Mouse (Mus musculus) neutrophil, adult 65 days (primary cell): ENCODE data around the gene Cyp4a32. TPM values are rescaled to one million over a fixed set of nuclear protein-coding genes. Genes with fewer than 3 reads are reported as not detected.

Experiments used
- total RNA-seq: library from RNA; stranded (reverse); gene quantifications from 2 replicates; pipeline ENCODE4 v1.2.4, GENCODE M21; 2023

Gene Cyp4a32
- total RNA-seq, result not detected in 2 replicates

DNA sequence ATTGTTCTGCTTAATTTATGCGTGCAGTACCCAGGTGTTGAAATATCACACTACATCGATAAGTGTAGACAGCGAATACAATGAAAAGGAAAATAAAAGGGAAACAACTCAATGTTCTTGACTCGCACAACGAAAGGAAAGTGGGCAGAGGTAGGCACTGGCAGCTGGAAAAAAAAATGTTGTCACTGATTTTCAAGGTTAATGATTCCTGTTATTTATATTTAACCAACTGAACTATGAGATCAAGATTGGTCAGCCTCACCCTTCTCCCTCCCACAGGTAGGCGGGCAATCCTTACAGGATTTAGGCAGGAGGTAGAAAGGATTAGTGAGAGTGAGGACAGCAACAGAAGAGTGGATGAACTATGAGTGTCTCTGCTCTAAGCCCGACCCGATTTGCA lies at the start of gene Cyp4a32:
TSS of gene Cyp4a32 (plus strand) at position 359 of the 400 bp plus-strand sequence.

DNA sequence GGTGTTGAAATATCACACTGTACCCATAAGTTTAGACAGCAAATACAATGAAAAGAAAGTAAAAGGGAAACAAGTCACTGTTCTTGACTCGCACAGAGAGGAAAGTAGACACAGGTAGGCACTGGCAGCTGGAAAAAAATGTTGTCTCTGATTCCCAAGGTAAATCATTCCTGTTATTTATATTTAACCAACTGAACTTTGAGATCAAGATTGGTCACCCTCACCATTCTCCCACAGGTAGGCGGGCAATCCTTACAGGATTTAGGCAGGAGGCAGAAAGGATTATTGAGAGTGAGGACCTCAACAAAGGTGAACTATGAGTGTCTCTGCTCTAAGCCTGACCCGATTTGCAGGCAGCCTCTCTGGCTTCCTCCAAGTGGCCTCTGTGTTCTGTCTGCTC lies 37.4 kb upstream of the Cyp4a32 start, which contains the start of gene Cyp4a31:
TSS of gene Cyp4a31 (plus strand) at position 249 of the 400 bp plus-strand sequence.

GRCm38 (mm10) chr4:115647580-115647979 lies 46.8 kb downstream of the Cyp4a32 start, which contains the start of gene Cyp4b1:
TSS of gene Cyp4b1 (minus strand) at chr4:115647723.

Other genes with a start within 250 kb of the Cyp4a32 start
- not detected in 2 replicates for gene Cyp4a12b, start 189.3 kb upstream of the Cyp4a32 start, total RNA-seq
- gene Cyp4a30b, start 148.4 kb upstream of the Cyp4a32 start, total RNA-seq, result not detected in 2 replicates
- not detected in 2 replicates for gene Cyp4a14, start 104.8 kb upstream of the Cyp4a32 start, total RNA-seq
- not detected in 2 replicates for gene Cyp4a10, start 82.7 kb upstream of the Cyp4a32 start, total RNA-seq
- not detected in 2 replicates for gene Cyp4a31, start 37.3 kb upstream of the Cyp4a32 start, total RNA-seq
- 0.41 TPM in 1 of 2 replicates, not detected in the other for gene Cyp4b1, start 46.8 kb downstream of the Cyp4a32 start, total RNA-seq
- 35.8 and 38.2 TPM in 2 replicates for gene Efcab14, start 136.8 kb downstream of the Cyp4a32 start, total RNA-seq
- gene Tex38, start 180.0 kb downstream of the Cyp4a32 start, total RNA-seq, result not detected in 2 replicates
- gene Atpaf1, start 183.8 kb downstream of the Cyp4a32 start, total RNA-seq, result 9.7 and 9.9 TPM in 2 replicates
- gene Mob3c, start 227.1 kb downstream of the Cyp4a32 start, total RNA-seq, result 25.1 and 30.2 TPM in 2 replicates
- gene Mknk1, start 238.2 kb downstream of the Cyp4a32 start, total RNA-seq, result 115 and 144 TPM in 2 replicates